Mouse (Mus musculus) layer of hippocampus, postnatal 10 days (tissue): Measurements from ENCODE around the gene Prr15. TPM values are rescaled to one million over a fixed set of nuclear protein-coding genes. Genes with fewer than 3 reads are reported as not detected.

Source experiments
- total RNA-seq, 2 experiments: library from RNA; stranded (reverse); gene quantifications; 2 replicates each; pipeline ENCODE4 v1.2.3; 2021

The Prr15 gene
- total RNA-seq, 2 experiments from 2014 or later: 1.0 to 2.0 TPM

Other genes starting within 250 kb of the Prr15 start
- 100 to 1,000 TPM; 137 to 139 TPM for gene Wipf3, start 103.8 kb downstream of the Prr15 start, total RNA-seq
- gene Scrn1, start 240.7 kb downstream of the Prr15 start, total RNA-seq: 100 to 1,000 TPM; 161 to 164 TPM